8 mouse cellular contexts compared by ENCODE assay signal in the genomic region with DNA sequence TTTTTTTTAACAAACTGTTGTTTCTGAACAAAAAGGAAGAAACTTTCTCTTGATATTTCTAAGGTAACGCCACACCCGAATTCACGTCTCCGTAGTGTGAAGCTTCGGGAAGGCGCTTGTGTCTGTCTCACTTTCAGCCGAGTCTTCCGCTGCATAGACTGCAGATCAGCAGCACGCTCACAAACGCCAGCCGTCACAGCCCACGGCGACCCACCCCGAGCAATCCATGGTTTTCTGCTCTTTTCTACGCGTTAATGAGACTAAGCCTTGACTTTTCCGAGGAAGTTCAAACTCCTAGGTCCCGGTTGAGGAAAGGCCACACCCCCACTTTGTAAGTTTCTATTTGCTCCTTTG. TPM values are rescaled to one million over a fixed set of nuclear protein-coding genes. Genes with fewer than 3 reads are reported as not detected.
DNase-seq lines count a peak whose midpoint lies in the region; ATAC-seq and TF ChIP-seq lines count a peak whose summit lies in the region.

No protein-coding gene starts in this region.

- H3K4me3 ChIP-seq in kidney, embryonic 15.5 days (replicated peaks): peak overlapping the region; percentile 59
- peak overlapping the region; percentile 71 for H3K4me3 ChIP-seq in cortical plate, adult 2 months (ENCODE audit: insufficient read depth, low read length)
- H3K4me3 ChIP-seq in hindbrain, postnatal 0 days (ENCODE audit: low read length): peak overlapping the region; percentile 64
- peak overlapping the region; percentile 76 for H3K4me3 ChIP-seq in midbrain, embryonic 16.5 days (ENCODE audit: low read depth, low read length)

- WGBS in kidney, embryonic 15.5 days: under 1% methylated on average over 18 of the region's 18 CpGs
- under 1% methylated on average over 18 of the region's 18 CpGs for WGBS in hindbrain, postnatal 0 days
- WGBS in midbrain, embryonic 16.5 days: under 1% methylated on average over 18 of the region's 18 CpGs

- no peaks in the 10 kb centered on the region for H3K27me3 ChIP-seq in kidney, embryonic 15.5 days
- H3K27me3 ChIP-seq in hindbrain, postnatal 0 days (ENCODE audit: insufficient read depth, low read length): no peaks in the 10 kb centered on the region
- no peaks in the 10 kb centered on the region for H3K27me3 ChIP-seq in midbrain, embryonic 16.5 days (ENCODE audit: control insufficient read depth, insufficient read depth, low read depth, low read length)

- DNase-seq in kidney, postnatal 36 days: no peak
- no peak for DNase-seq in hindbrain, postnatal 0 days (ENCODE audit: low spot score)
- DNase-seq in thymus, postnatal 25 days: no peak
- no peak for DNase-seq in kidney, postnatal 4 days
- no peak for DNase-seq in right cerebral cortex, adult 2 months (ENCODE audit: low spot score in 2 of 2)

- H3K4me1 ChIP-seq in kidney, embryonic 15.5 days: peaks cover 11% of the 10 kb centered on the region
- peaks cover 2% of the 10 kb centered on the region; the same call in 1 of the 2 replicates for H3K4me1 ChIP-seq in cortical plate, adult 2 months (ENCODE audit: control insufficient read depth, insufficient read depth, low read length)
- H3K4me1 ChIP-seq in hindbrain, postnatal 0 days (ENCODE audit: insufficient read depth, low read length): no peaks in the 10 kb centered on the region
- peaks cover 8% of the 10 kb centered on the region; the same call in 1 of the 2 replicates for H3K4me1 ChIP-seq in midbrain, embryonic 16.5 days (ENCODE audit: control insufficient read depth, insufficient read depth, low read length)

- H3K4me2 ChIP-seq in kidney, embryonic 15.5 days: peak overlapping the region; percentile 92
- peak overlapping the region; percentile 92 for H3K4me2 ChIP-seq in hindbrain, postnatal 0 days (ENCODE audit: low read depth, low read length)
- H3K4me2 ChIP-seq in midbrain, embryonic 16.5 days (ENCODE audit: low read length): peak overlapping the region; percentile 89

- H3K36me3 ChIP-seq in kidney, embryonic 15.5 days: 0 out of 2 replicates have a peak, but pooled peaks cover 3% of the 10 kb centered on the region
- H3K36me3 ChIP-seq in hindbrain, postnatal 0 days (ENCODE audit: insufficient read depth, low read length): no peaks in the 10 kb centered on the region
- H3K36me3 ChIP-seq in midbrain, embryonic 16.5 days (ENCODE audit: control insufficient read depth, insufficient read depth, low read length): no peaks in the 10 kb centered on the region

- no peak for TF ChIP-seq POLR2A in cortical plate, adult 2 months (IDR thresholded peaks at IDR 0.05; ENCODE audit: extremely low read depth, insufficient read depth, low read length)

- H3K27ac ChIP-seq in kidney, embryonic 15.5 days: peak overlapping the region; percentile 90
- H3K27ac ChIP-seq in cortical plate, adult 2 months (ENCODE audit: insufficient read depth, low read length): no peak overlapping the region
- H3K27ac ChIP-seq in hindbrain, postnatal 0 days: no peak overlapping the region
- H3K27ac ChIP-seq in midbrain, embryonic 16.5 days (ENCODE audit: low read length): no peak overlapping the region

- no peak; the same call in 1 of the 2 replicates for ATAC-seq in kidney, embryonic 15.5 days (replicated peaks; ENCODE audit: low FRiP score)
- no peak for ATAC-seq in hindbrain, postnatal 0 days
- peak; percentile 49 for ATAC-seq in midbrain, embryonic 16.5 days

- 0 out of 2 replicates have a peak, but pooled peaks cover 8% of the 10 kb centered on the region for H3K9me3 ChIP-seq in kidney, embryonic 15.5 days (replicated peaks)
- no peaks in the 10 kb centered on the region for H3K9me3 ChIP-seq in hindbrain, postnatal 0 days (ENCODE audit: low read length)
- H3K9me3 ChIP-seq in midbrain, embryonic 16.5 days (replicated peaks; ENCODE audit: control insufficient read depth, low read length, poor library complexity, severe bottlenecking): 0 out of 2 replicates have a peak, but pooled peaks cover 2% of the 10 kb centered on the region

- peak overlapping the region; percentile 50 for H3K9ac ChIP-seq in kidney, embryonic 15.5 days
- peak overlapping the region; percentile 3; the same call in 1 of the 2 replicates for H3K9ac ChIP-seq in hindbrain, postnatal 0 days (replicated peaks; ENCODE audit: low read length)
- H3K9ac ChIP-seq in midbrain, embryonic 16.5 days (ENCODE audit: low read depth, low read length): peak overlapping the region; percentile 71; the same call in 1 of the 2 replicates

- no peak for TF ChIP-seq CTCF in cortical plate, adult 2 months (IDR thresholded peaks at IDR 0.05; ENCODE audit: extremely low read depth, insufficient read depth, low read length)
- no peak for TF ChIP-seq CTCF in hindbrain, postnatal 0 days (IDR thresholded peaks at IDR 0.05; ENCODE audit: low read depth)

RNA-seq across cellular contexts. Expression of a gene that starts 44.0 kb away (rescaled TPM):
- 20.5 and 20.6 TPM in 2 replicates for polyA plus RNA-seq in kidney, embryonic 15.5 days (2015; fragmentation: Nextera tagmentation; extraction: Ambion mirVana)
- 10.3 and 12.0 TPM in 2 replicates for polyA plus RNA-seq in cortical plate, adult 2 months (2012; rRNA removed)
- total RNA-seq in hindbrain, postnatal 0 days (2014; rRNA removed): 28.1 and 32.6 TPM in 2 replicates
- 13.5 and 14.1 TPM in 2 replicates for polyA plus RNA-seq in hindbrain, postnatal 0 days (2015; fragmentation: Nextera tagmentation; extraction: Ambion mirVana)
- polyA plus RNA-seq in midbrain, embryonic 16.5 days (2015; fragmentation: Nextera tagmentation; extraction: Ambion mirVana): 18.9 and 19.5 TPM in 2 replicates

Comparison
In these comparisons a context has a peak if more than half of its experiments do, and no peak if none do; other contexts are left out.
1. H3K9ac ChIP-seq: peak in every context shown above with its lines; median percentile 71 in midbrain, embryonic 16.5 days; 50 in kidney, embryonic 15.5 days; 3 in hindbrain, postnatal 0 days.